Mouse (Mus musculus) neural tube, embryonic 11.5 days (tissue): ENCODE results near the gene Map3k11. TPM values are rescaled to one million over a fixed set of nuclear protein-coding genes. Genes with fewer than 3 reads are reported as not detected.

ENCODE experiments used
- ATAC-seq: fragments of 200-750 bp; cut with Nextera tagmentation; 2 replicates; pipeline ENCODE4 v1.8.0; 2017; ENCODE audit warnings: moderate number of reproducible peaks, mild to moderate bottlenecking, moderate TSS enrichment, moderate library complexity; ENCODE audit not compliant: insufficient read depth, low FRiP score, low TSS enrichment
- DNase-seq: peaks from one replicate; pipeline ENCODE4 v3.0.0-alpha.2; 2015; ENCODE audit warnings: low spot score
- H3K27ac ChIP-seq: fragments of 300-500 bp; sonication (generic); 2 replicates; pipeline ENCODE4 v1.5.1; 2014; ENCODE audit warnings: low read depth, mild to moderate bottlenecking, low read length
- H3K27me3 ChIP-seq: fragments of 300-500 bp; sonication (generic); 2 replicates; pipeline ENCODE4 v1.6.1; 2014; ENCODE audit warnings: mild to moderate bottlenecking, low read length, mixed read lengths; ENCODE audit not compliant: control insufficient read depth, insufficient read depth
- H3K36me3 ChIP-seq: fragments of 300-500 bp; sonication (generic); 2 replicates; pipeline ENCODE4 v1.6.1; 2014; ENCODE audit warnings: mild to moderate bottlenecking, low read length, moderate library complexity, mixed read lengths; ENCODE audit not compliant: control insufficient read depth, insufficient read depth
- H3K4me1 ChIP-seq: fragments of 300-500 bp; sonication (generic); 2 replicates; pipeline ENCODE4 v1.6.1; 2014; ENCODE audit warnings: low read length, mixed read lengths; ENCODE audit not compliant: control insufficient read depth, insufficient read depth
- H3K4me2 ChIP-seq: fragments of 300-500 bp; sonication (generic); 2 replicates; pipeline ENCODE4 v1.6.1; 2014; ENCODE audit warnings: low read depth, mild to moderate bottlenecking, moderate library complexity
- H3K4me3 ChIP-seq: fragments of 300-500 bp; sonication (generic); 2 replicates; pipeline ENCODE4 v1.5.1; 2014; ENCODE audit warnings: low read depth, low read length
- H3K9ac ChIP-seq: fragments of 300-500 bp; sonication (generic); 2 replicates; pipeline ENCODE4 v1.6.1; 2014; ENCODE audit warnings: mild to moderate bottlenecking, low read length
- H3K9me3 ChIP-seq: fragments of 300-500 bp; sonication (generic); 2 replicates; pipeline ENCODE4 v1.6.1; 2016; ENCODE audit warnings: low read length; ENCODE audit not compliant: control insufficient read depth
- WGBS: fragments of 180-500 bp; shearing (Covaris S2); extraction: QIAGEN DNeasy Blood & Tissue Kit; methylation state at CpG from one replicate; pipeline ENCODE4 v1.1.7; 2014; 5-methylcytosine and 5-hydroxymethylcytosine counted together
- polyA plus RNA-seq: library from polyadenylated mRNA; unstranded; fragments of >200 nt; fragmentation: Nextera tagmentation; extraction: Ambion mirVana; gene quantifications from 2 replicates; pipeline ENCODE4 v1.2.1, GENCODE M21; 2014

The Map3k11 gene
- polyA plus RNA-seq, 1 experiment from 2014 or later, result 22.0 TPM

GRCm38 (mm10) chr19:5692086-5692912 is 3.8 kb downstream of the Map3k11 start:
- Histone ChIP-seq H3K9ac (peak overlapping the region; percentile 54), H3K36me3 (peaks cover 7% of the 10 kb centered on the region), H3K27ac (no peak overlapping the region), H3K27me3 (no peaks in the 10 kb centered on the region), H3K4me1 (peaks cover 32% of the 10 kb centered on the region), H3K9me3 (no peaks in the 10 kb centered on the region), H3K4me2 (peak overlapping the region; percentile 99), H3K4me3 (peak overlapping the region; percentile 12)
- no peak for ATAC-seq
- 77% methylated on average over 10 of the region's 10 CpGs for WGBS
- no peak for DNase-seq

DNA sequence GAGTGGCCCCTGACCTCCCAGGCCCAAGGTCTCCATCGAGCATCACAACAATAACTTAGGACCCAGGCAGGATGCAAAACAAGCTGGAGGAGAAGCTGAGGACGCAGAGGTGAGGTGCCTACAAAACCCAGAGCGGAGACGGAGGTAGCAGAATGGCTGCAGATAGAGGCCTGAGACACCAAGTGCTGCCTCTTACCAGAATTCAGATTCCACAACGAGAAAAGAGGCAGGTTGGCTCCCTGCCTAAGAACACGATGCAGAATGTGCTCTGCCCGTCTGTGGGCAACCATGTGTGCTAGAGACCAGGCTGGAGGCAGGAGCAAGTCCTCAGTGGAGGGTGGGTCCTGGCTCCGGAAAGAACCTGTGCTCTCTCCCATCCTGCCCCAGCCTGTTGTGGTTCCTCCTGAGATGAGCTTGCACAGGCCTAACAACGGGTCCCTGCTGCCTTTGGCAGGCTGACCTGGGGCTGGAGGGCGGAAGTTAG is 4.4 kb downstream of the Map3k11 start:
- WGBS, result 85% methylated on average over 10 of the region's 10 CpGs
- no peak for DNase-seq
- Histone ChIP-seq H3K4me1 (peaks cover 27% of the 10 kb centered on the region), H3K9me3 (no peaks in the 10 kb centered on the region), H3K27ac (no peak overlapping the region; the same call in 1 of the 2 replicates), H3K9ac (no peak overlapping the region; the same call in 1 of the 2 replicates), H3K4me3 (no peak overlapping the region), H3K4me2 (peak overlapping the region; percentile 99), H3K36me3 (peaks cover 10% of the 10 kb centered on the region), H3K27me3 (no peaks in the 10 kb centered on the region)
- no peak for ATAC-seq

- DNase-seq (no peak), ATAC-seq (no peak)
- H3K4me3 ChIP-seq, result no peak overlapping the region
- no peaks in the 10 kb centered on the region for H3K27me3 ChIP-seq
- H3K36me3 ChIP-seq, result peaks cover 11% of the 10 kb centered on the region
- H3K27ac ChIP-seq, result no peak overlapping the region
- peaks cover 27% of the 10 kb centered on the region for H3K4me1 ChIP-seq
- no peak overlapping the region for H3K4me2 ChIP-seq
- no peak overlapping the region for H3K9ac ChIP-seq
- H3K9me3 ChIP-seq, result no peaks in the 10 kb centered on the region
- 87% methylated on average over 6 of the region's 6 CpGs for WGBS
These were observed 5.3 kb downstream of the Map3k11 start for GRCm38 (mm10) chr19:5693801-5694200.

GRCm38 (mm10) chr19:5695849-5696462 is 7.4 kb downstream of the Map3k11 start:
- peaks cover 15% of the 10 kb centered on the region for H3K4me1 ChIP-seq
- H3K4me2 ChIP-seq, result peak overlapping the region; percentile 48
- 6% methylated on average over 41 of the region's 41 CpGs for WGBS
- peak overlapping the region; percentile 33; the same call in 1 of the 2 replicates for H3K9ac ChIP-seq
- no peaks in the 10 kb centered on the region for H3K27me3 ChIP-seq
- H3K9me3 ChIP-seq, result no peaks in the 10 kb centered on the region
- H3K4me3 ChIP-seq, result peak overlapping the region; percentile 20; the same call in 1 of the 2 replicates
- DNase-seq, result peak; percentile 57
- peak; percentile 45; the same call in 1 of the 2 replicates for ATAC-seq
- no peak overlapping the region for H3K27ac ChIP-seq
- H3K36me3 ChIP-seq, result peaks cover 18% of the 10 kb centered on the region

- ATAC-seq, result no peak
- WGBS, result 80% methylated on average over 16 of the region's 17 CpGs
- H3K9ac ChIP-seq, result no peak within 1 kb of the TSS
- no peak within 1 kb of the TSS for H3K27ac ChIP-seq
- H3K4me3 ChIP-seq, result no peak within 1 kb of the TSS
- no peak within 1 kb of the TSS for H3K4me2 ChIP-seq
- H3K4me1 ChIP-seq, result no peaks in the 10 kb centered on the region
- DNase-seq, result no peak
- no peaks in the 10 kb centered on the region for H3K27me3 ChIP-seq
- H3K36me3 ChIP-seq, result peaks cover 25% of the 10 kb centered on the region
- no peaks in the 10 kb centered on the region for H3K9me3 ChIP-seq
These were observed 15.7 kb downstream of the Map3k11 start, which contains the start of gene Kcnk7 for GRCm38 (mm10) chr19:5704163-5704800. TSS of gene Kcnk7 (plus strand) at chr19:5704367.

GRCm38 (mm10) chr19:5704801-5705571 is 16.4 kb downstream of the Map3k11 start:
- Histone ChIP-seq H3K27me3 (no peaks in the 10 kb centered on the region), H3K36me3 (peaks cover 26% of the 10 kb centered on the region), H3K4me3 (no peak overlapping the region), H3K9ac (no peak overlapping the region), H3K9me3 (no peaks in the 10 kb centered on the region), H3K4me1 (no peaks in the 10 kb centered on the region), H3K4me2 (no peak overlapping the region), H3K27ac (no peak overlapping the region)
- ATAC-seq (no peak), DNase-seq (no peak)
- WGBS, result 52% methylated on average over 10 of the region's 10 CpGs

DNA sequence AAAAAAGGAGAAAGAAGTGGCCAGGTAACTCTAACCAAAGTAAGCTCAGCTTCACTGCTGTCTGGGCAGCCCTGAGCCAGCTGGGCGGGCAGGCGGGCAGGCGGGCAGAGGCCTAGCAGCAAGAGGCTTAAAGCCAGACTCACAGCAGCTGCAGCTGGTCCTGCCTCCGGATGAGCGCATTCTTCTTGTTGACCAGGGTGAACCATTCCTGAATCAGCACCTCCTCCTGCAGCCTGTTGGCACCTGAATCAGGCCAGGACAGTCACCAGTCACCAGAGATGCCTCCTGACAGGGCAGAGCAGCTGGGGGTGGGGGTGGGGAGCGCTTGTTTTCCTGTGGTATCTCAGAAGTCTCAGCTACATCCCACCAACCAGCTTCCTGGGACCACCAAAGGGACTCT is 21.5 kb downstream of the Map3k11 start:
- Histone ChIP-seq H3K9ac (no peak overlapping the region), H3K36me3 (peaks cover 11% of the 10 kb centered on the region), H3K4me1 (no peaks in the 10 kb centered on the region)

DNA sequence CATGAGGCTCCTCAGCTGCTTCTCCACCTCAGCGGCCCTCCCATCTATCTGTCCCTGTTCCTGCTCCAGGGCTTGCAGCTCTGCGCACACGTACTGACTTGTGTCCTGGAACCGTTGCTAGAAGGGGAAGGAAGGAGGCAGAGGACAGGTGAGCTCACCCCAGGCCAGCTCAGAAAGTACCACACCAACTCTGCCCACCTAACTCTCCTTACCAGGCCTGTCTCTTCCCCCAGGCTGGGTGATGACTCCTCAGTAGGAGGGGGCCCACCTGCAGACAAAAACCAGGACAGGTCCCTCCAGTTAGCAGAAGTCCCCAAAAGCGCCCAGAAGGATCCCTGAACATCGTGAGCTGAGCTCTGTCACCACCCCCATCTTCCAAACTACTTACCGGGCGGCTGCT is 22.0 kb downstream of the Map3k11 start:
- no peak for DNase-seq
- Histone ChIP-seq H3K4me1 (no peaks in the 10 kb centered on the region), H3K27ac (no peak overlapping the region), H3K9ac (no peak overlapping the region), H3K4me2 (no peak overlapping the region), H3K9me3 (no peaks in the 10 kb centered on the region), H3K27me3 (no peaks in the 10 kb centered on the region), H3K36me3 (peaks cover 11% of the 10 kb centered on the region), H3K4me3 (no peak overlapping the region)
- 78% methylated on average over 8 of the region's 8 CpGs for WGBS
- no peak for ATAC-seq

More for the DNA sequence above, 21.5 kb downstream of the Map3k11 start:
- Histone ChIP-seq H3K27ac (no peak overlapping the region), H3K9me3 (no peaks in the 10 kb centered on the region), H3K4me2 (no peak overlapping the region), H3K27me3 (no peaks in the 10 kb centered on the region), H3K4me3 (no peak overlapping the region)
- 90% methylated on average over 6 of the region's 6 CpGs for WGBS
- no peak for DNase-seq
- no peak for ATAC-seq
